Mouse (Mus musculus): ENCODE measurements around the gene Bicd1. TPM values are rescaled to one million over a fixed set of nuclear protein-coding genes. Genes with fewer than 3 reads are reported as not detected.
"Not testable (repeated sequence)": the region's sequence is repeated elsewhere in the genome, so short reads cannot be mapped to it uniquely, and the experiment has no call there.

Gene Bicd1
- total and polyA plus RNA-seq, 2 experiments from 2014 or later = 28.4 to 47.5 TPM

GRCm38 (mm10) chr6:149445854-149446253 is 37.2 kb downstream of the Bicd1 start:
- Histone ChIP-seq H3K4me3 (ENCODE audit: low read depth, low read length) (no peak overlapping the region), H3K36me3 (ENCODE audit: insufficient read depth) (no peaks in the 10 kb centered on the region), H3K4me1 (ENCODE audit: insufficient read depth) (no peaks in the 10 kb centered on the region), H3K27ac (ENCODE audit: low read depth, low read length) (no peak overlapping the region), H3K9ac (no peak overlapping the region), H3K4me2 (ENCODE audit: low read depth) (no peak overlapping the region), H3K27me3 (ENCODE audit: insufficient read depth, low read length) (no peaks in the 10 kb centered on the region), H3K9me3 (ENCODE audit: low read length) (0 out of 2 replicates have a peak, but pooled peaks cover 3% of the 10 kb centered on the region)
- DNase-seq (no peak), ATAC-seq (no peak)
- no peak for TF ChIP-seq CTCF (IDR thresholded peaks at IDR 0.05; ENCODE audit: low read depth)
- WGBS = 91% methylated on average over 10 of the region's 10 CpGs

GRCm38 (mm10) chr6:149457324-149457723 is 48.6 kb downstream of the Bicd1 start:
- no peaks in the 10 kb centered on the region for H3K4me1 ChIP-seq (ENCODE audit: insufficient read depth)
- ATAC-seq = no peak
- H3K4me2 ChIP-seq (ENCODE audit: low read depth) = no peak overlapping the region
- no peaks in the 10 kb centered on the region for H3K27me3 ChIP-seq (ENCODE audit: insufficient read depth, low read length)
- H3K9me3 ChIP-seq (ENCODE audit: low read length) = no peaks in the 10 kb centered on the region
- TF ChIP-seq CTCF (IDR thresholded peaks at IDR 0.05; ENCODE audit: low read depth) = no peak
- no peak for DNase-seq
- no peak overlapping the region for H3K9ac ChIP-seq
- H3K4me3 ChIP-seq (ENCODE audit: low read depth, low read length) = no peak overlapping the region
- H3K27ac ChIP-seq (ENCODE audit: low read depth, low read length) = no peak overlapping the region
- H3K36me3 ChIP-seq (ENCODE audit: insufficient read depth) = no peaks in the 10 kb centered on the region

GRCm38 (mm10) chr6:149460971-149461370 is 52.3 kb downstream of the Bicd1 start:
- Histone ChIP-seq H3K36me3 (ENCODE audit: insufficient read depth) (no peaks in the 10 kb centered on the region), H3K9ac (no peak overlapping the region), H3K9me3 (ENCODE audit: low read length) (no peaks in the 10 kb centered on the region), H3K4me1 (ENCODE audit: insufficient read depth) (no peaks in the 10 kb centered on the region), H3K4me3 (ENCODE audit: low read depth, low read length) (no peak overlapping the region), H3K27me3 (ENCODE audit: insufficient read depth, low read length) (no peaks in the 10 kb centered on the region), H3K4me2 (ENCODE audit: low read depth) (no peak overlapping the region), H3K27ac (ENCODE audit: low read depth, low read length) (no peak overlapping the region)
- 3% methylated on average over 1 of the region's 1 CpGs for WGBS
- no peak for ATAC-seq
- no peak for DNase-seq
- no peak for TF ChIP-seq CTCF (IDR thresholded peaks at IDR 0.05; ENCODE audit: low read depth)

- Histone ChIP-seq H3K9ac (no peak overlapping the region), H3K27ac (ENCODE audit: low read depth, low read length) (no peak overlapping the region), H3K4me1 (ENCODE audit: insufficient read depth) (no peaks in the 10 kb centered on the region), H3K9me3 (ENCODE audit: low read length) (no peaks in the 10 kb centered on the region), H3K36me3 (ENCODE audit: insufficient read depth) (no peaks in the 10 kb centered on the region), H3K4me3 (ENCODE audit: low read depth, low read length) (no peak overlapping the region), H3K27me3 (ENCODE audit: insufficient read depth, low read length) (no peaks in the 10 kb centered on the region), H3K4me2 (ENCODE audit: low read depth) (no peak overlapping the region)
- ATAC-seq (no peak), DNase-seq (no peak)
- WGBS = 84% methylated on average over 15 of the region's 15 CpGs
- no peak for TF ChIP-seq CTCF (IDR thresholded peaks at IDR 0.05; ENCODE audit: low read depth)
Observed at GRCm38 (mm10) chr6:149471477-149471876, 62.8 kb downstream of the Bicd1 start.

GRCm38 (mm10) chr6:149472441-149472840 is 63.8 kb downstream of the Bicd1 start:
- H3K4me2 ChIP-seq (ENCODE audit: low read depth); H3K36me3 ChIP-seq (ENCODE audit: insufficient read depth); ATAC-seq; H3K27me3 ChIP-seq (ENCODE audit: insufficient read depth, low read length); DNase-seq; H3K4me3 ChIP-seq (ENCODE audit: low read depth, low read length); H3K9ac ChIP-seq; H3K9me3 ChIP-seq (ENCODE audit: low read length); H3K27ac ChIP-seq (ENCODE audit: low read depth, low read length); H3K4me1 ChIP-seq (ENCODE audit: insufficient read depth): not testable (repeated sequence)
- WGBS = 93% methylated on average over 5 of the region's 6 CpGs

GRCm38 (mm10) chr6:149481868-149482267 is 73.2 kb downstream of the Bicd1 start:
- H3K4me2 ChIP-seq (ENCODE audit: low read depth); H3K27ac ChIP-seq (ENCODE audit: low read depth, low read length); DNase-seq; H3K4me3 ChIP-seq (ENCODE audit: low read depth, low read length); ATAC-seq; H3K36me3 ChIP-seq (ENCODE audit: insufficient read depth); H3K9ac ChIP-seq; H3K9me3 ChIP-seq (ENCODE audit: low read length); H3K4me1 ChIP-seq (ENCODE audit: insufficient read depth); H3K27me3 ChIP-seq (ENCODE audit: insufficient read depth, low read length): not testable (repeated sequence)
- 91% methylated on average over 5 of the region's 5 CpGs for WGBS

GRCm38 (mm10) chr6:149494662-149495061 is 86.0 kb downstream of the Bicd1 start:
- 99% methylated on average over 2 of the region's 2 CpGs for WGBS
- ATAC-seq (no peak), DNase-seq (no peak)
- no peaks in the 10 kb centered on the region for H3K9me3 ChIP-seq (ENCODE audit: low read length)
- H3K9ac ChIP-seq = no peak overlapping the region
- H3K4me3 ChIP-seq (ENCODE audit: low read depth, low read length) = no peak overlapping the region
- no peak overlapping the region for H3K27ac ChIP-seq (ENCODE audit: low read depth, low read length)
- H3K4me2 ChIP-seq (ENCODE audit: low read depth) = no peak overlapping the region
- TF ChIP-seq CTCF (IDR thresholded peaks at IDR 0.05; ENCODE audit: low read depth) = no peak
- H3K4me1 ChIP-seq (ENCODE audit: insufficient read depth) = no peaks in the 10 kb centered on the region
- 0 out of 2 replicates have a peak, but pooled peaks cover 5% of the 10 kb centered on the region for H3K36me3 ChIP-seq (ENCODE audit: insufficient read depth)
- no peaks in the 10 kb centered on the region for H3K27me3 ChIP-seq (ENCODE audit: insufficient read depth, low read length)

- H3K4me1 ChIP-seq (ENCODE audit: insufficient read depth) = no peaks in the 10 kb centered on the region
- DNase-seq = no peak
- no peak overlapping the region for H3K9ac ChIP-seq
- no peak overlapping the region for H3K4me2 ChIP-seq (ENCODE audit: low read depth)
- no peak overlapping the region for H3K4me3 ChIP-seq (ENCODE audit: low read depth, low read length)
- no peak overlapping the region for H3K27ac ChIP-seq (ENCODE audit: low read depth, low read length)
- 0 out of 2 replicates have a peak, but pooled peaks cover 5% of the 10 kb centered on the region for H3K36me3 ChIP-seq (ENCODE audit: insufficient read depth)
- H3K9me3 ChIP-seq (ENCODE audit: low read length) = no peaks in the 10 kb centered on the region
- no peak for ATAC-seq
- H3K27me3 ChIP-seq (ENCODE audit: insufficient read depth, low read length) = no peaks in the 10 kb centered on the region
- no peak for TF ChIP-seq CTCF (IDR thresholded peaks at IDR 0.05; ENCODE audit: low read depth)
Observed at GRCm38 (mm10) chr6:149495925-149496324, 87.2 kb downstream of the Bicd1 start.

All from forebrain, postnatal 0 days (tissue).